ENCODE assay signal across 20 mouse cellular contexts in the genomic region with DNA sequence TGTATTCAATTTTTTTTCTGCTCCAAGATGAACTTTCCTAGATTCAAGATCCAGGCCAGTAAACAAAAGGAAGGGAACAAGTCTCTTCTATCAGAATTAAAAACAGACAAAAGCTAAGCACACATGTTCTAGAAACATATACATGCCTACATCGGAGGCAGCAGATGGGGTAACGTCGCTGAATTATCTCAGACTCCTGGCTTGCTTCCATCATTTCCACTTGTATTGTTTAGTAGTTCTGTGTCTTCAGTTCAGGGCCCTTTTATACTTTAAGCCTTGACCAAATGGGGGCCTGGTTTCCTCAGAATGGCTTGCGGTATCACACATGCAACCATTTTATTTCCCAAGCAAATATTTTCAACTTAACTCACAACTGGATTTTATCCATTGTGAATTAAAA.
A peak's percentile ranks its signal among the peaks of the same experiment; 100 is the strongest.
DNase-seq lines count a peak whose midpoint lies in the region; ATAC-seq and TF ChIP-seq lines count a peak whose summit lies in the region.
"Had no signal": no experiment of that assay in that cellular context is flagged by ENCODE, and none has a peak within 500 bp of the region (broad histone marks: within the 10 kb centered on the region; RNA-seq: fewer than 3 reads in every experiment).

No protein-coding gene starts in this region.

- no peak for TF ChIP-seq CTCF in brain, embryonic 14.5 days (IDR thresholded peaks at IDR 0.05; ENCODE audit: borderline replicate concordance, extremely low read depth, insufficient read depth, insufficient read length)

- 65% methylated on average over 4 of the region's 4 CpGs for WGBS in forebrain, embryonic 14.5 days
- 90% methylated on average over 4 of the region's 4 CpGs for WGBS in forebrain, embryonic 11.5 days
- WGBS in limb, embryonic 14.5 days: 60% methylated on average over 4 of the region's 4 CpGs
- WGBS in limb, embryonic 10.5 days: 93% methylated on average over 4 of the region's 4 CpGs

- H3K36me3 ChIP-seq in forebrain, embryonic 14.5 days (ENCODE audit: control insufficient read depth, insufficient read depth, low read length): no peaks in the 10 kb centered on the region
- H3K36me3 ChIP-seq in forebrain, embryonic 11.5 days (ENCODE audit: control insufficient read depth, insufficient read depth, low read length): no peaks in the 10 kb centered on the region
- H3K36me3 ChIP-seq in limb, embryonic 14.5 days (ENCODE audit: control insufficient read depth, insufficient read depth, low read length): no peaks in the 10 kb centered on the region
- no peaks in the 10 kb centered on the region for H3K36me3 ChIP-seq in limb, embryonic 10.5 days
- H3K36me3 ChIP-seq: embryonic facial prominence, embryonic 12.5 days; embryonic facial prominence, embryonic 15.5 days; forebrain, embryonic 10.5 days had no signal

- H3K4me3 ChIP-seq in forebrain, embryonic 14.5 days (ENCODE audit: low read depth, low read length): no peak overlapping the region
- no peak overlapping the region for H3K4me3 ChIP-seq in forebrain, embryonic 11.5 days (ENCODE audit: low read depth, low read length)
- H3K4me3 ChIP-seq in limb, embryonic 14.5 days (replicated peaks; ENCODE audit: low read length): no peak overlapping the region
- H3K4me3 ChIP-seq in limb, embryonic 10.5 days: no peak overlapping the region
- H3K4me3 ChIP-seq: embryonic facial prominence, embryonic 12.5 days; embryonic facial prominence, embryonic 15.5 days; erythroblast, embryonic 14.5 days; forebrain, embryonic 10.5 days; forebrain, embryonic 13.5 days had no signal

- ATAC-seq in forebrain, embryonic 14.5 days: no peak
- no peak for ATAC-seq in forebrain, embryonic 11.5 days (replicated peaks; ENCODE audit: low FRiP score)
- ATAC-seq in limb, embryonic 14.5 days (ENCODE audit: low FRiP score, low read depth): no peak
- ATAC-seq: forebrain, embryonic 13.5 days; forebrain, embryonic 16.5 days had no signal

- H3K9ac ChIP-seq in forebrain, embryonic 14.5 days (ENCODE audit: low read length): no peak overlapping the region
- H3K9ac ChIP-seq in forebrain, embryonic 11.5 days (ENCODE audit: low read length): no peak overlapping the region
- no peak overlapping the region for H3K9ac ChIP-seq in limb, embryonic 14.5 days (ENCODE audit: low read depth, low read length, severe bottlenecking)
- H3K9ac ChIP-seq: embryonic facial prominence, embryonic 12.5 days; embryonic facial prominence, embryonic 15.5 days; forebrain, embryonic 13.5 days had no signal

- no peak overlapping the region for H3K4me2 ChIP-seq in forebrain, embryonic 14.5 days (ENCODE audit: low read length)
- no peak overlapping the region for H3K4me2 ChIP-seq in forebrain, embryonic 11.5 days (ENCODE audit: low read depth, low read length, severe bottlenecking)
- H3K4me2 ChIP-seq in limb, embryonic 14.5 days (replicated peaks; ENCODE audit: low read depth, low read length, severe bottlenecking): no peak overlapping the region
- H3K4me2 ChIP-seq: embryonic facial prominence, embryonic 12.5 days; embryonic facial prominence, embryonic 15.5 days; forebrain, embryonic 13.5 days had no signal

- no peaks in the 10 kb centered on the region for H3K4me1 ChIP-seq in forebrain, embryonic 14.5 days (ENCODE audit: control insufficient read depth, insufficient read depth, low read length)
- H3K4me1 ChIP-seq in forebrain, embryonic 11.5 days (replicated peaks; ENCODE audit: control insufficient read depth, insufficient read depth, low read length): no peaks in the 10 kb centered on the region
- no peaks in the 10 kb centered on the region for H3K4me1 ChIP-seq in limb, embryonic 14.5 days (ENCODE audit: control insufficient read depth, insufficient read depth, low read length)
- peaks cover 15% of the 10 kb centered on the region for H3K4me1 ChIP-seq in limb, embryonic 10.5 days
- H3K4me1 ChIP-seq: forebrain, embryonic 10.5 days; forebrain, embryonic 13.5 days had no signal

- no peaks in the 10 kb centered on the region for H3K9me3 ChIP-seq in forebrain, embryonic 14.5 days (replicated peaks; ENCODE audit: control insufficient read depth, low read length)
- H3K9me3 ChIP-seq in forebrain, embryonic 11.5 days (ENCODE audit: control insufficient read depth, low read length): no peaks in the 10 kb centered on the region
- H3K9me3 ChIP-seq in limb, embryonic 14.5 days (ENCODE audit: control insufficient read depth, low read length): no peaks in the 10 kb centered on the region
- no peaks in the 10 kb centered on the region for H3K9me3 ChIP-seq in limb, embryonic 10.5 days (replicated peaks)
- H3K9me3 ChIP-seq: embryonic facial prominence, embryonic 12.5 days; embryonic facial prominence, embryonic 15.5 days; forebrain, embryonic 10.5 days; forebrain, embryonic 13.5 days had no signal

- peak; percentile 13 for DNase-seq in forebrain, embryonic 14.5 days (ENCODE audit: low spot score)
- DNase-seq in forebrain, embryonic 11.5 days (ENCODE audit: low spot score): no peak
- DNase-seq in limb, embryonic 14.5 days (ENCODE audit: low spot score): peak; percentile 64
- no peak for DNase-seq in limb, embryonic 10.5 days (ENCODE audit: low spot score)
- DNase-seq in brain, embryonic 14.5 days (ENCODE audit: low read depth): peak; percentile 25
- DNase-seq in cerebellum, postnatal 25 days: no peak
- DNase-seq: adrenal gland, adult 2 months; adrenal gland, postnatal 10 days; adrenal gland, postnatal 25 days; cerebellum, adult 11-12 months; cerebellum, adult 2 months; cerebellum, adult 9-10 months; cerebellum, postnatal 36 days; embryo, embryonic 11 days had no signal

- no peaks in the 10 kb centered on the region for H3K27me3 ChIP-seq in forebrain, embryonic 14.5 days (replicated peaks; ENCODE audit: control insufficient read depth, insufficient read depth, low read length)
- H3K27me3 ChIP-seq in forebrain, embryonic 11.5 days (ENCODE audit: control insufficient read depth, insufficient read depth, low read length): no peaks in the 10 kb centered on the region
- H3K27me3 ChIP-seq in limb, embryonic 14.5 days (ENCODE audit: control insufficient read depth, insufficient read depth, low read length): no peaks in the 10 kb centered on the region
- H3K27me3 ChIP-seq in limb, embryonic 10.5 days (ENCODE audit: low read depth, poor library complexity, severe bottlenecking): no peaks in the 10 kb centered on the region
- H3K27me3 ChIP-seq: embryonic facial prominence, embryonic 12.5 days; embryonic facial prominence, embryonic 15.5 days; forebrain, embryonic 13.5 days had no signal

- no peak for TF ChIP-seq POLR2A in limb, embryonic 14.5 days (IDR thresholded peaks at IDR 0.05; ENCODE audit: borderline replicate concordance, extremely low read depth, insufficient read depth, insufficient read length)
- no peak for TF ChIP-seq POLR2A in brain, embryonic 14.5 days (IDR thresholded peaks at IDR 0.05; ENCODE audit: borderline replicate concordance, extremely low read depth, insufficient read depth, insufficient read length, poor library complexity, severe bottlenecking)

- H3K27ac ChIP-seq in forebrain, embryonic 14.5 days (ENCODE audit: low read depth, low read length): no peak overlapping the region
- H3K27ac ChIP-seq in forebrain, embryonic 11.5 days (ENCODE audit: low read depth, low read length): no peak overlapping the region
- H3K27ac ChIP-seq in limb, embryonic 14.5 days (replicated peaks; ENCODE audit: low read depth, low read length): no peak overlapping the region
- H3K27ac ChIP-seq in limb, embryonic 10.5 days: no peak overlapping the region
- H3K27ac ChIP-seq: embryonic facial prominence, embryonic 12.5 days; embryonic facial prominence, embryonic 15.5 days; forebrain, embryonic 10.5 days; forebrain, embryonic 13.5 days had no signal

Comparison
In these comparisons a context has a peak if more than half of its experiments do, and no peak if none do; other contexts are left out.
1. DNase-seq: peak in forebrain, embryonic 14.5 days (single experiment), limb, embryonic 14.5 days (single experiment) and brain, embryonic 14.5 days (single experiment); none in forebrain, embryonic 11.5 days (single experiment), limb, embryonic 10.5 days (single experiment) and cerebellum, postnatal 25 days (0 of 2).